ENCODE assay signal across 8 mouse cellular contexts in genomic region chr16:4639831-4640237, GRCm38 (mm10). TPM values are rescaled to one million over a fixed set of nuclear protein-coding genes. Genes with fewer than 3 reads are reported as not detected.
A peak's percentile ranks its signal among the peaks of the same experiment; 100 is the strongest.
DNase-seq lines count a peak whose midpoint lies in the region; ATAC-seq and TF ChIP-seq lines count a peak whose summit lies in the region.

Gene Vasn (plus strand): TSS chr16:4639941.
Gene Dnaja3 (plus strand): TSS chr16:4639989.

- ATAC-seq in hindbrain, postnatal 0 days, result peak; percentile 88
- ATAC-seq in megakaryocyte, adult 5-6 weeks (ENCODE audit: poor library complexity, severe bottlenecking), result peak; percentile 78

- H3K4me1 ChIP-seq in hindbrain, postnatal 0 days (ENCODE audit: insufficient read depth, low read length), result peaks cover 32% of the 10 kb centered on the region

- TF ChIP-seq CTCF in hindbrain, postnatal 0 days (IDR thresholded peaks at IDR 0.05; ENCODE audit: low read depth), result no peak
- no peak for TF ChIP-seq CTCF in left cerebral cortex, adult 2 months (IDR thresholded peaks at IDR 0.05)

- 3% methylated on average over 22 of the region's 22 CpGs for WGBS in hindbrain, postnatal 0 days

- H3K27me3 ChIP-seq in hindbrain, postnatal 0 days (ENCODE audit: insufficient read depth, low read length), result no peaks in the 10 kb centered on the region

- peak; percentile 92 for DNase-seq in Muller cell, postnatal 12 days (ENCODE audit: inconsistent ontology term)
- peak; percentile 95 for DNase-seq in embryo, embryonic 10.5 days (ENCODE audit: low spot score)
- peak; percentile 80 for DNase-seq in gastrocnemius, postnatal 10 days
- peak; percentile 82 for DNase-seq in hindbrain, postnatal 0 days (ENCODE audit: low spot score)
- DNase-seq in left cerebral cortex, adult 2 months (ENCODE audit: extremely low spot score in 1 of 2, low spot score in 2 of 2), result peak; percentile 67 to 73
- peak; percentile 81 to 85 for DNase-seq in right cerebral cortex, postnatal 10 days (ENCODE audit: low spot score in 2 of 2)
- DNase-seq in cerebellum, postnatal 36 days, result no peak

- H3K9me3 ChIP-seq in hindbrain, postnatal 0 days (ENCODE audit: low read length), result no peaks in the 10 kb centered on the region

- H3K4me2 ChIP-seq in hindbrain, postnatal 0 days (ENCODE audit: low read depth, low read length), result peak within 1 kb of the TSS; percentile 81

- H3K27ac ChIP-seq in hindbrain, postnatal 0 days, result peak within 1 kb of the TSS; percentile 64; the same call in 1 of the 2 replicates
- H3K27ac ChIP-seq in left cerebral cortex, adult 2 months, result peak within 1 kb of the TSS; percentile 87

- peak within 1 kb of the TSS; percentile 49 for H3K4me3 ChIP-seq in hindbrain, postnatal 0 days (ENCODE audit: low read length)
- peak within 1 kb of the TSS; percentile 69 for H3K4me3 ChIP-seq in left cerebral cortex, adult 2 months

- H3K36me3 ChIP-seq in hindbrain, postnatal 0 days (ENCODE audit: insufficient read depth, low read length), result no peaks in the 10 kb centered on the region

- peak within 1 kb of the TSS; percentile 57 for H3K9ac ChIP-seq in hindbrain, postnatal 0 days (replicated peaks; ENCODE audit: low read length)

- intact Hi-C loops in left cerebral cortex, adult 2 months (cut with DNase I), result no loop called here

RNA-seq across cellular contexts. Expression of gene Vasn, which starts in this region (rescaled TPM):
- total RNA-seq in gastrocnemius, postnatal 10 days (2021), result 10 to 100 TPM in 1 of 2 experiments, 1 to 10 TPM in 1; 9.7 to 13.0 TPM
- total RNA-seq in hindbrain, postnatal 0 days (2014; rRNA removed), result 18.4 and 18.8 TPM in 2 replicates
- polyA plus RNA-seq in hindbrain, postnatal 0 days (2015; fragmentation: Nextera tagmentation; extraction: Ambion mirVana), result 6.1 and 7.3 TPM in 2 replicates
- total RNA-seq in left cerebral cortex, adult 2 months (2021), result 10 to 100 TPM; 11.5 to 13.1 TPM
- not detected in 2 replicates for total RNA-seq in megakaryocyte, adult 5-6 weeks (2015)
- total RNA-seq in megakaryocyte, adult 5-6 weeks (2017), result 0.12 TPM in 1 of 2 replicates, not detected in the other

RNA-seq across cellular contexts. Expression of gene Dnaja3, which starts in this region (rescaled TPM):
- total RNA-seq in gastrocnemius, postnatal 10 days (2021), result 10 to 100 TPM; 71.4 to 87.2 TPM
- total RNA-seq in hindbrain, postnatal 0 days (2014; rRNA removed), result 49.6 and 50.6 TPM in 2 replicates
- 52.9 and 54.3 TPM in 2 replicates for polyA plus RNA-seq in hindbrain, postnatal 0 days (2015; fragmentation: Nextera tagmentation; extraction: Ambion mirVana)
- 10 to 100 TPM; 56.9 to 62.2 TPM for total RNA-seq in left cerebral cortex, adult 2 months (2021)
- total RNA-seq in megakaryocyte, adult 5-6 weeks (2015), result 10.1 and 11.9 TPM in 2 replicates
- 26.1 and 27.8 TPM in 2 replicates for total RNA-seq in megakaryocyte, adult 5-6 weeks (2017)

Comparison
In these comparisons a context has a peak if more than half of its experiments do, and no peak if none do; other contexts are left out.
1. RNA of gene Vasn (total RNA-seq): 18.4 to 18.8 TPM in hindbrain, postnatal 0 days, 11.5 to 13.1 TPM in left cerebral cortex, adult 2 months and 9.7 to 13.0 TPM in gastrocnemius, postnatal 10 days; 0.12 TPM in megakaryocyte, adult 5-6 weeks; every median in the first group is over 4 times any median in the second.
2. DNase-seq: peak in Muller cell, postnatal 12 days (single experiment), embryo, embryonic 10.5 days (single experiment), gastrocnemius, postnatal 10 days (single experiment), hindbrain, postnatal 0 days (single experiment), left cerebral cortex, adult 2 months (2 of 2) and right cerebral cortex, postnatal 10 days (2 of 2); none in cerebellum, postnatal 36 days (0 of 2).